Mouse (Mus musculus) brain, embryonic 14.5 days (tissue): ENCODE data around the gene Cacng7.

Experiments used
- CTCF ChIP-seq: fragments of 200-500 bp; IDR thresholded peaks from 2 replicates; pipeline ENCODE4 v1.5.1; 2012; ENCODE audit warnings: inconsistent platforms, mild to moderate bottlenecking, moderate library complexity, borderline replicate concordance; ENCODE audit not compliant: insufficient read depth, insufficient read length; ENCODE audit errors: extremely low read depth
- POLR2A ChIP-seq: fragments of 200-500 bp; IDR thresholded peaks from 2 replicates; pipeline ENCODE4 v1.6.1; 2012; ENCODE audit warnings: mild to moderate bottlenecking, inconsistent platforms, borderline replicate concordance; ENCODE audit not compliant: poor library complexity, insufficient read depth, insufficient read length, severe bottlenecking; ENCODE audit errors: extremely low read depth

DNA sequence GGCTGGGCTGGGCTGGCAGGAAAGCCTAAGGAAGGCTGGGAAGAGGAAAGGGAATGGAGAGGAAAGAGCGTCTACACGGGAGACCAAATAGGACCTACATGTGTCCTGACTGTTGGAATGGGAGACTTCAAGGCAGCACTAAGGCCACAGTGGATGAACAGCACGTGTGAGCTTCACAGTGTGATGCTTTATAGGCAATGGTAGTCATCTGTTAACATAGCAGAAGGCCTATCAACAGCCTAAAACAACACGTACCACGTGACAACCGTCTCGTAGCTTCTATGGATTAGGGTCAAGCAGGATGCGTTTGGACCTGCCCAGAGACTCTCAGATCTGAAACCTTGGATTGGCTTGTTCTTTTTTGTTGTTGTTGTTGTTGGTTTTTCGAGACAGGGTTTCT, 49.4 kb downstream of the Cacng7 start:
- TF ChIP-seq CTCF, result no peak
- no peak for TF ChIP-seq POLR2A
